Mouse (Mus musculus): ENCODE data around the gene Gm4302. TPM values are rescaled to one million over a fixed set of nuclear protein-coding genes. Genes with fewer than 3 reads are reported as not detected.

The Gm4302 gene
- not detected for polyA plus RNA-seq (2014; fragmentation: Illumina TruSeq; extraction: RNeasy Lipid Tissue Mini Kit (QIAGEN cat#74804); ENCODE audit: low read depth, low replicate concordance)

DNA sequence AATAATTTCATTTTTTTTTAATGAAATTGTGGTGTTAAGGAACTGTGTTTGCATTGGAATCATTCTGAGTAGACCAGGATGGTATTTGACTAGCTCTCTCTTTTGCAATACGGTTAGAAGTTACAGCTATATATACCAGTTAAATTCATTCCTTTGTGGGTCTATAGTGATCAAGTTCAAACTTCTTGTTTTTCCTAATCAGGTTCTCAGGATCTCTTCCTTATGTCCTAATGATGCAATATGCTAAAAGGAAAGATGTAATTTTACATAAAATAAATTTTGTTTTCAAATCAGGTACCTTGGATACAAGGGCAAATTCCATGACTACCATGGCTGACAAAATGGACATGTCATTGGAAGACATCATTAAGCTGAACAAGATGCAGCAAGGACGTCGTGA lies at the start of gene Gm4302:
TSS of gene Gm4302 (plus strand) at position 301 of the 400 bp plus-strand sequence.

DNA sequence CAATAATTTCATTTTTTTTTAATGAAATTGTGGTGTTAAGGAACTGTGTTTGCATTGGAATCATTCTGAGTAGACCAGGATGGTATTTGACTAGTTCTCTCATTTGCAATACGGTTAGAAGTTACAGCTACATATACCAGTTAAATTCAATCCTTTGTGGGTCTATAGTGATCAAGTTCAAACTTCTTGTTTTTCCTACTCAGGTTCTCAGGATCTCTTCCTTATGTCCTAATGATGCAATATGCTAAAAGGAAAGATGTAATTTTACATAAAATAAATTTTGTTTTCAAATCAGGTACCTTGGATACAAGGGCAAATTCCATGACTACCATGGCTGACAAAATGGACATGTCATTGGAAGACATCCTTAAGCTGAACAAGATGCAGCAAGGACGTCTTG lies 5.3 kb upstream of the Gm4302 start, which contains the start of gene Gm4301:
TSS of gene Gm4301 (plus strand) at position 301 of the 400 bp plus-strand sequence.

DNA sequence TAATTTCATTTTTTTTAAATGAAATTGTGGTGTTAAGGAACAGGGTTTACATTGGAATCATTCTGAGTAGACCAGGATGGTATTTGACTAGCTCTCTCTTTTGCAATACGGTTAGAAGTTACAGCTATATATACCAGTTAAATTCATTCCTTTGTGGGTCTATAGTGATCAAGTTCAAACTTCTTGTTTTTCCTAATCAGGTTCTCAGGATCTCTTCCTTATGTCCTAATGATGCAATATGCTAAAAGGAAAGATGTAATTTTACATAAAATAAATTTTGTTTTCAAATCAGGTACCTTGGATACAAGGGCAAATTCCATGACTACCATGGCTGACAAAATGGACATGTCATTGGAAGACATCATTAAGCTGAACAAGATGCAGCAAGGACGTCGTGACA lies 5.0 kb downstream of the Gm4302 start, which contains the start of gene Gm4303:
TSS of gene Gm4303 (plus strand) at position 301 of the 400 bp plus-strand sequence.

GRCm38 (mm10) chr10:100350793-100351192 lies 10.2 kb downstream of the Gm4302 start, which contains the start of gene Gm4305:
Gene Gm4305 (plus strand): TSS chr10:100351093.

GRCm38 (mm10) chr10:100361038-100361437 lies 20.4 kb downstream of the Gm4302 start, which contains the start of gene Gm4307:
Gene Gm4307 (plus strand): TSS chr10:100361338.

DNA sequence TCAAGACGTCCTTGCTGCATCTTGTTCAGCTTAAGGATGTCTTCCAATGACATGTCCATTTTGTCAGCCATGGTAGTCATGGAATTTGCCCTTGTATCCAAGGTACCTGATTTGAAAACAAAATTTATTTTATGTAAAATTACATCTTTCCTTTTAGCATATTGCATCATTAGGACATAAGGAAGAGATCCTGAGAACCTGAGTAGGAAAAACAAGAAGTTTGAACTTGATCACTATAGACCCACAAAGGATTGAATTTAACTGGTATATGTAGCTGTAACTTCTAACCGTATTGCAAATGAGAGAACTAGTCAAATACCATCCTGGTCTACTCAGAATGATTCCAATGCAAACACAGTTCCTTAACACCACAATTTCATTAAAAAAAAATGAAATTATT lies 41.8 kb downstream of the Gm4302 start, which contains the start of gene Gm4312:
TSS of gene Gm4312 (minus strand) at position 101 of the 400 bp plus-strand sequence.

Other genes with a start within 250 kb of the Gm4302 start
- not detected for gene Gm4301, start 5.2 kb upstream of the Gm4302 start, polyA plus RNA-seq (2014; fragmentation: Illumina TruSeq; extraction: RNeasy Lipid Tissue Mini Kit (QIAGEN cat#74804); ENCODE audit: low read depth, low replicate concordance)
- not detected for gene Gm4303, start 5.1 kb downstream of the Gm4302 start, polyA plus RNA-seq (2014; fragmentation: Illumina TruSeq; extraction: RNeasy Lipid Tissue Mini Kit (QIAGEN cat#74804); ENCODE audit: low read depth, low replicate concordance)
- not detected for gene Gm4305, start 10.3 kb downstream of the Gm4302 start, polyA plus RNA-seq (2014; fragmentation: Illumina TruSeq; extraction: RNeasy Lipid Tissue Mini Kit (QIAGEN cat#74804); ENCODE audit: low read depth, low replicate concordance)
- gene Gm4307, start 20.5 kb downstream of the Gm4302 start, polyA plus RNA-seq (2014; fragmentation: Illumina TruSeq; extraction: RNeasy Lipid Tissue Mini Kit (QIAGEN cat#74804); ENCODE audit: low read depth, low replicate concordance), result not detected
- gene Gm4312, start 41.7 kb downstream of the Gm4302 start, polyA plus RNA-seq (2014; fragmentation: Illumina TruSeq; extraction: RNeasy Lipid Tissue Mini Kit (QIAGEN cat#74804); ENCODE audit: low read depth, low replicate concordance), result not detected
- gene Tmtc3, start 146.5 kb downstream of the Gm4302 start, polyA plus RNA-seq (2014; fragmentation: Illumina TruSeq; extraction: RNeasy Lipid Tissue Mini Kit (QIAGEN cat#74804); ENCODE audit: low read depth, low replicate concordance), result 10.9 TPM
- gene Cep290, start 146.7 kb downstream of the Gm4302 start, polyA plus RNA-seq (2014; fragmentation: Illumina TruSeq; extraction: RNeasy Lipid Tissue Mini Kit (QIAGEN cat#74804); ENCODE audit: low read depth, low replicate concordance), result 3.9 TPM
- 12.2 TPM for gene 4930430F08Rik, start 249.6 kb downstream of the Gm4302 start, polyA plus RNA-seq (2014; fragmentation: Illumina TruSeq; extraction: RNeasy Lipid Tissue Mini Kit (QIAGEN cat#74804); ENCODE audit: low read depth, low replicate concordance)
- gene 1700017N19Rik, start 249.6 kb downstream of the Gm4302 start, polyA plus RNA-seq (2014; fragmentation: Illumina TruSeq; extraction: RNeasy Lipid Tissue Mini Kit (QIAGEN cat#74804); ENCODE audit: low read depth, low replicate concordance), result not detected

Measured in liver, adult 10 weeks (tissue).